Mouse (Mus musculus) stomach, embryonic 15.5 days (tissue): ENCODE measurements around the gene Vstm5. TPM values are rescaled to one million over a fixed set of nuclear protein-coding genes. Genes with fewer than 3 reads are reported as not detected.

Experiments used
- polyA plus RNA-seq: library from polyadenylated mRNA; unstranded; fragments of >200 nt; fragmentation: Nextera tagmentation; extraction: Ambion mirVana; gene quantifications from 2 replicates; pipeline ENCODE4 v1.2.1, GENCODE M21; 2015

The Vstm5 gene
- polyA plus RNA-seq, 1 experiment from 2014 or later, result 6.4 TPM

Other genes starting within 250 kb of the Vstm5 start
- gene Panx1, start 193.6 kb upstream of the Vstm5 start, polyA plus RNA-seq, result 39.7 and 41.5 TPM in 2 replicates
- not detected in 2 replicates for gene Hephl1, start 126.9 kb upstream of the Vstm5 start, polyA plus RNA-seq
- gene Med17, start 40.9 kb downstream of the Vstm5 start, polyA plus RNA-seq, result 31.9 and 33.5 TPM in 2 replicates
- 76.6 and 81.1 TPM in 2 replicates for gene Taf1d, start 67.2 kb downstream of the Vstm5 start, polyA plus RNA-seq
- gene 4931406C07Rik, start 67.4 kb downstream of the Vstm5 start, polyA plus RNA-seq, result 8.8 and 10.1 TPM in 2 replicates
- 14.2 and 14.3 TPM in 2 replicates for gene Cep295, start 118.7 kb downstream of the Vstm5 start, polyA plus RNA-seq